Mouse (Mus musculus): ENCODE measurements at regions not wholly inside any gene's neighbourhood (a gene's known extent, or its start where the extent isn't known, plus 50 kb on each side); places are given as distances from the start of the nearest gene placed in this dataset.

DNA sequence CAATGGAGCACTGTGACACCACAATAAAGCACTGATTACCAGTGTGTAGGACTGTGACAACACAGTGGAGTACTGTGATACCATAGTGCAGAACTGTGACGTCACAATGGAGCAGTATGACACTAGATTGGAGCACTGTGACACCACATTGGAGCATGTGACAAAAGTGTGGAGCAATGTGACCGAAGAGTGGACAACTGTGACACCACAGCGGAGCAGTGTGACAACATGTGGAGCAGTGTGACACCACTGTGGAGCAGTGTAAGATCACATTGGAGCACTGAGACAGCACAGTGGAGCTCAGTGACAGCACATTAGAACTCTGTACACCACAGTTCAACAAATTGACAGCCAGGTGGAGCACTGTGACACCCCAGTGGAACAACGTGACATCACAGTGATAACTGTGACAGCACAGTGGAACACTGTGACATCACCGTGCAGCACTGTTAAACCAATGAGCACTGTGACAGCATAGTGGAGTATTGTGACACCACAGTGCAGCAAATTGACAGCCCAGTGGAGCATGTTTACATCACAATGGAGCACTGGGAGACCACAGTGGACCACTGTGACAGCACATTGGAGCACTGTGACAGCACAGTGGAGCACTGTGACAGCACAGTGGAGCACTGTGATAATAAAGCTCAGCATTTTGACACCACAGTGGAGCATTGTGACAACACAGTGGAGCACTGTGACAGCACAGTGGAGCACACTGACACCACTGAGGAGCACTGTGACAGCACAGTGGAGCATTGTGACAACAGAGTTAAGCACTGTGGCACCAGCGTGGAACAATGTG lies 85.8 kb upstream of the Vmn1r2 start:
- no peak for TF ChIP-seq MAFK (IDR thresholded peaks at IDR 0.05; ENCODE audit: insufficient replicate concordance, low read length)
- TF ChIP-seq POLR2A (IDR thresholded peaks at IDR 0.05; ENCODE audit: low read depth, low read length): no peak

Data from CH12.LX (cell line).